Comparison of ENCODE assay signal across 25 mouse cellular contexts in genomic region chr11:46754669-46755068, GRCm38 (mm10). TPM values are rescaled to one million over a fixed set of nuclear protein-coding genes. Genes with fewer than 3 reads are reported as not detected.
DNase-seq lines count a peak whose midpoint lies in the region; ATAC-seq and TF ChIP-seq lines count a peak whose summit lies in the region.
"Had no signal": no experiment of that assay in that cellular context is flagged by ENCODE, and none has a peak within 500 bp of the region (broad histone marks: within the 10 kb centered on the region; RNA-seq: fewer than 3 reads in every experiment).

No protein-coding gene starts in this region.

- no peak for TF ChIP-seq CTCF in forebrain, postnatal 0 days (IDR thresholded peaks at IDR 0.05; ENCODE audit: low read depth)

- H3K4me1 ChIP-seq in forebrain, embryonic 14.5 days (ENCODE audit: control insufficient read depth, insufficient read depth, low read length) = no peaks in the 10 kb centered on the region
- H3K4me1 ChIP-seq in forebrain, postnatal 0 days (ENCODE audit: insufficient read depth) = no peaks in the 10 kb centered on the region
- H3K4me1 ChIP-seq in neural tube, embryonic 11.5 days (ENCODE audit: control insufficient read depth, insufficient read depth, low read length) = no peaks in the 10 kb centered on the region
- no peaks in the 10 kb centered on the region for H3K4me1 ChIP-seq in neural tube, embryonic 15.5 days
- H3K4me1 ChIP-seq: embryonic facial prominence, embryonic 13.5 days; heart, embryonic 12.5 days; hindbrain, embryonic 10.5 days had no signal

- no peaks in the 10 kb centered on the region for H3K9me3 ChIP-seq in forebrain, embryonic 14.5 days (replicated peaks; ENCODE audit: control insufficient read depth, low read length)
- no peaks in the 10 kb centered on the region for H3K9me3 ChIP-seq in forebrain, postnatal 0 days (ENCODE audit: low read length)
- H3K9me3 ChIP-seq in neural tube, embryonic 11.5 days (ENCODE audit: control insufficient read depth, low read length) = no peaks in the 10 kb centered on the region
- H3K9me3 ChIP-seq in neural tube, embryonic 15.5 days (replicated peaks) = no peaks in the 10 kb centered on the region
- H3K9me3 ChIP-seq: embryonic facial prominence, embryonic 13.5 days; G1E; heart, embryonic 12.5 days; hindbrain, embryonic 10.5 days had no signal

- peak; percentile 13 for DNase-seq in embryo, embryonic 11 days
- DNase-seq in embryo, embryonic 10 days (ENCODE audit: low spot score) = no peak
- peak; percentile 8 for DNase-seq in forebrain, embryonic 14.5 days (ENCODE audit: low spot score)
- DNase-seq in forebrain, postnatal 0 days = no peak
- no peak for DNase-seq in neural tube, embryonic 11.5 days (ENCODE audit: low spot score)
- DNase-seq: adrenal gland, postnatal 10 days; B cell, adult 2 months; cerebellum, adult 18-20 months; cerebellum, adult 9-11 months; cerebellum, postnatal 36 days; gastrocnemius, adult 2 months; gastrocnemius, postnatal 25 days had no signal

- no peak overlapping the region for H3K27ac ChIP-seq in forebrain, embryonic 14.5 days (ENCODE audit: low read depth, low read length)
- no peak overlapping the region for H3K27ac ChIP-seq in forebrain, postnatal 0 days (ENCODE audit: low read depth, low read length)
- H3K27ac ChIP-seq in neural tube, embryonic 11.5 days (ENCODE audit: low read depth, low read length) = no peak overlapping the region
- H3K27ac ChIP-seq in neural tube, embryonic 15.5 days (replicated peaks) = no peak overlapping the region
- H3K27ac ChIP-seq: embryonic facial prominence, embryonic 13.5 days; gastrocnemius, adult 2 months; hindbrain, embryonic 10.5 days had no signal

- no peak overlapping the region for H3K9ac ChIP-seq in forebrain, embryonic 14.5 days (ENCODE audit: low read length)
- no peak overlapping the region for H3K9ac ChIP-seq in forebrain, postnatal 0 days
- no peak overlapping the region for H3K9ac ChIP-seq in neural tube, embryonic 11.5 days (ENCODE audit: low read length)
- H3K9ac ChIP-seq in neural tube, embryonic 15.5 days (replicated peaks) = no peak overlapping the region
- H3K9ac ChIP-seq: embryonic facial prominence, embryonic 13.5 days; heart, embryonic 12.5 days had no signal

- 21% methylated on average over 4 of the region's 4 CpGs for WGBS in forebrain, embryonic 14.5 days
- WGBS in forebrain, postnatal 0 days = 31% methylated on average over 4 of the region's 4 CpGs
- 84% methylated on average over 4 of the region's 4 CpGs for WGBS in neural tube, embryonic 11.5 days
- WGBS in neural tube, embryonic 15.5 days = 65% methylated on average over 4 of the region's 4 CpGs

- no peak for ATAC-seq in forebrain, embryonic 14.5 days
- ATAC-seq in forebrain, postnatal 0 days = no peak
- ATAC-seq in neural tube, embryonic 11.5 days (ENCODE audit: insufficient read depth, low FRiP score, low TSS enrichment) = peak; percentile 38; the same call in 1 of the 2 replicates
- no peak for ATAC-seq in neural tube, embryonic 15.5 days (ENCODE audit: low FRiP score)
- ATAC-seq in cerebellum, adult (ENCODE audit: insufficient number of reproducible peaks, low FRiP score, low TSS enrichment) = no peak
- ATAC-seq: CD4-positive, CD25-positive, alpha-beta regulatory T cell, adult 4 months; intestine, embryonic 16.5 days had no signal

- H3K36me3 ChIP-seq in forebrain, embryonic 14.5 days (ENCODE audit: control insufficient read depth, insufficient read depth, low read length) = no peaks in the 10 kb centered on the region
- H3K36me3 ChIP-seq in forebrain, postnatal 0 days (ENCODE audit: insufficient read depth) = no peaks in the 10 kb centered on the region
- no peaks in the 10 kb centered on the region for H3K36me3 ChIP-seq in neural tube, embryonic 11.5 days (ENCODE audit: control insufficient read depth, insufficient read depth, low read length)
- H3K36me3 ChIP-seq in neural tube, embryonic 15.5 days = no peaks in the 10 kb centered on the region
- H3K36me3 ChIP-seq: embryonic facial prominence, embryonic 13.5 days; G1E; heart, embryonic 12.5 days; hindbrain, embryonic 10.5 days had no signal

- H3K27me3 ChIP-seq in forebrain, embryonic 14.5 days (replicated peaks; ENCODE audit: control insufficient read depth, insufficient read depth, low read length) = no peaks in the 10 kb centered on the region
- H3K27me3 ChIP-seq in forebrain, postnatal 0 days (ENCODE audit: insufficient read depth, low read length) = no peaks in the 10 kb centered on the region
- no peaks in the 10 kb centered on the region for H3K27me3 ChIP-seq in neural tube, embryonic 11.5 days (ENCODE audit: control insufficient read depth, insufficient read depth, low read length)
- no peaks in the 10 kb centered on the region for H3K27me3 ChIP-seq in neural tube, embryonic 15.5 days (replicated peaks)
- H3K27me3 ChIP-seq: embryonic facial prominence, embryonic 13.5 days; heart, embryonic 12.5 days had no signal

- no peak overlapping the region for H3K4me2 ChIP-seq in forebrain, embryonic 14.5 days (ENCODE audit: low read length)
- no peak overlapping the region for H3K4me2 ChIP-seq in forebrain, postnatal 0 days (ENCODE audit: low read depth)
- no peak overlapping the region for H3K4me2 ChIP-seq in neural tube, embryonic 11.5 days (ENCODE audit: low read depth)
- H3K4me2 ChIP-seq in neural tube, embryonic 15.5 days = no peak overlapping the region
- H3K4me2 ChIP-seq: embryonic facial prominence, embryonic 13.5 days; heart, embryonic 12.5 days had no signal

- no peak overlapping the region for H3K4me3 ChIP-seq in forebrain, embryonic 14.5 days (ENCODE audit: low read depth, low read length)
- H3K4me3 ChIP-seq in forebrain, postnatal 0 days (ENCODE audit: low read depth, low read length) = no peak overlapping the region
- H3K4me3 ChIP-seq in neural tube, embryonic 11.5 days (ENCODE audit: low read depth, low read length) = no peak overlapping the region
- no peak overlapping the region for H3K4me3 ChIP-seq in neural tube, embryonic 15.5 days (replicated peaks)
- H3K4me3 ChIP-seq: embryonic facial prominence, embryonic 13.5 days; gastrocnemius, adult 2 months; heart, embryonic 12.5 days; hindbrain, embryonic 10.5 days had no signal

RNA-seq across cellular contexts. Expression of gene Havcr1, which starts 19.8 kb away (rescaled TPM):
- not detected in 2 replicates for polyA plus RNA-seq in forebrain, embryonic 14.5 days (2014; fragmentation: Nextera tagmentation; extraction: Ambion mirVana)
- total RNA-seq in forebrain, postnatal 0 days (2014; rRNA removed) = not detected in 2 replicates
- polyA plus RNA-seq in forebrain, postnatal 0 days (2015; fragmentation: Nextera tagmentation; extraction: Ambion mirVana) = not detected in 2 replicates
- not detected in 2 replicates for polyA plus RNA-seq in neural tube, embryonic 11.5 days (2014; fragmentation: Nextera tagmentation; extraction: Ambion mirVana)
- 0.09 TPM in 1 of 2 replicates, not detected in the other for polyA plus RNA-seq in neural tube, embryonic 15.5 days (2015; fragmentation: Nextera tagmentation; extraction: Ambion mirVana)
- total RNA-seq: adrenal gland, postnatal 4 days; G1E; gastrocnemius, adult 2 months; gastrocnemius, postnatal 25 days; granulocyte monocyte progenitor cell, adult 5-6 weeks; heart, adult 8-10 months; heart, postnatal 25 days had no signal
- polyA plus RNA-seq: embryonic facial prominence, embryonic 13.5 days; G1E; heart, embryonic 12.5 days; heart, embryonic 16.5 days; intestine, embryonic 16.5 days had no signal

RNA-seq across cellular contexts. Expression of gene Timd2, which starts 47.8 kb away (rescaled TPM):
- 0.09 TPM in 1 of 2 replicates, not detected in the other for polyA plus RNA-seq in forebrain, embryonic 14.5 days (2014; fragmentation: Nextera tagmentation; extraction: Ambion mirVana)
- total RNA-seq in forebrain, postnatal 0 days (2014; rRNA removed) = 0.08 TPM in 1 of 2 replicates, not detected in the other
- polyA plus RNA-seq in forebrain, postnatal 0 days (2015; fragmentation: Nextera tagmentation; extraction: Ambion mirVana) = 0.18 and 0.19 TPM in 2 replicates
- 0.32 TPM in 1 of 2 replicates, not detected in the other for polyA plus RNA-seq in neural tube, embryonic 11.5 days (2014; fragmentation: Nextera tagmentation; extraction: Ambion mirVana)
- polyA plus RNA-seq in neural tube, embryonic 15.5 days (2015; fragmentation: Nextera tagmentation; extraction: Ambion mirVana) = not detected in 2 replicates
- total RNA-seq: G1E; gastrocnemius, adult 2 months; gastrocnemius, postnatal 25 days; granulocyte monocyte progenitor cell, adult 5-6 weeks; heart, adult 8-10 months; heart, postnatal 25 days had no signal
- polyA plus RNA-seq: embryonic facial prominence, embryonic 13.5 days; G1E had no signal

RNA-seq across cellular contexts. Expression of gene Timd4, which starts 55.9 kb away (rescaled TPM):
- polyA plus RNA-seq in forebrain, embryonic 14.5 days (2014; fragmentation: Nextera tagmentation; extraction: Ambion mirVana) = 0.08 and 0.16 TPM in 2 replicates
- 0.08 and 0.24 TPM in 2 replicates for total RNA-seq in forebrain, postnatal 0 days (2014; rRNA removed)
- not detected in 2 replicates for polyA plus RNA-seq in forebrain, postnatal 0 days (2015; fragmentation: Nextera tagmentation; extraction: Ambion mirVana)
- polyA plus RNA-seq in neural tube, embryonic 11.5 days (2014; fragmentation: Nextera tagmentation; extraction: Ambion mirVana) = 0.15 and 0.17 TPM in 2 replicates
- polyA plus RNA-seq in neural tube, embryonic 15.5 days (2015; fragmentation: Nextera tagmentation; extraction: Ambion mirVana) = 0.40 TPM in 1 of 2 replicates, not detected in the other
- total RNA-seq: G1E; granulocyte monocyte progenitor cell, adult 5-6 weeks had no signal
- polyA plus RNA-seq: CD4-positive, CD25-positive, alpha-beta regulatory T cell, adult 4 months; embryonic facial prominence, embryonic 13.5 days; G1E had no signal

Comparison
In these comparisons a context has a peak if more than half of its experiments do, and no peak if none do; other contexts are left out.
1. DNase-seq: peak in embryo, embryonic 11 days (single experiment) and forebrain, embryonic 14.5 days (single experiment); none in embryo, embryonic 10 days (single experiment), forebrain, postnatal 0 days (single experiment) and neural tube, embryonic 11.5 days (single experiment).